Mouse (Mus musculus) heart, postnatal 0 days (tissue): ENCODE results near the gene Ltbp4.

Source experiments
- CTCF ChIP-seq: IDR thresholded peaks from 2 replicates; pipeline ENCODE4 v1.5.1; 2016; ENCODE audit warnings: antibody characterized with exemption, control low read depth, low read depth
- EP300 ChIP-seq: IDR thresholded peaks from 2 replicates; pipeline ENCODE4 v1.6.1; 2016; ENCODE audit warnings: antibody characterized with exemption, low read depth

- TF ChIP-seq CTCF (no peak), EP300 (no peak)
Measured at GRCm38 (mm10) chr7:27311651-27312284, 25.7 kb downstream of the Ltbp4 start.
